Mouse (Mus musculus) kidney, postnatal 0 days (tissue): ENCODE data around the gene Tgm5. TPM values are rescaled to one million over a fixed set of nuclear protein-coding genes. Genes with fewer than 3 reads are reported as not detected.

Experiments
- ATAC-seq: fragments of 200-750 bp; cut with Nextera tagmentation; replicated peaks from 2 replicates; pipeline ENCODE4 v1.8.0; 2017; ENCODE audit warnings: low read depth, moderate number of reproducible peaks, moderate TSS enrichment, moderate library complexity; ENCODE audit not compliant: low FRiP score
- DNase-seq: peaks from one replicate; pipeline ENCODE4 v3.0.0-alpha.2; 2016; ENCODE audit warnings: low spot score
- H3K27ac ChIP-seq: fragments of 300-500 bp; sonication (generic); 2 replicates; pipeline ENCODE4 v1.5.1; 2014; ENCODE audit warnings: mild to moderate bottlenecking
- H3K27me3 ChIP-seq: fragments of 300-500 bp; sonication (generic); 2 replicates; pipeline ENCODE4 v1.6.1; 2014; ENCODE audit warnings: low read length, mixed read lengths; ENCODE audit not compliant: insufficient read depth
- H3K36me3 ChIP-seq: fragments of 300-500 bp; sonication (generic); 2 replicates; pipeline ENCODE4 v1.6.1; 2014; ENCODE audit warnings: low read length, mixed read lengths; ENCODE audit not compliant: insufficient read depth
- H3K4me1 ChIP-seq: fragments of 300-500 bp; sonication (generic); replicated peaks from 2 replicates; pipeline ENCODE4 v1.6.1; 2014; ENCODE audit warnings: antibody characterized with exemption, low read length, mixed read lengths; ENCODE audit not compliant: insufficient read depth
- H3K4me2 ChIP-seq: fragments of 300-500 bp; sonication (generic); 2 replicates; pipeline ENCODE4 v1.6.1; 2014; ENCODE audit warnings: mild to moderate bottlenecking, low read length, moderate library complexity, mixed read lengths
- H3K4me3 ChIP-seq: fragments of 300-500 bp; sonication (generic); replicated peaks from 2 replicates; pipeline ENCODE4 v1.5.1; 2014; ENCODE audit warnings: low read depth, low read length
- H3K9ac ChIP-seq: fragments of 300-500 bp; sonication (generic); 2 replicates; pipeline ENCODE4 v1.6.1; 2014; ENCODE audit warnings: low read depth, low read length
- H3K9me3 ChIP-seq: fragments of 300-500 bp; sonication (generic); replicated peaks from 2 replicates; pipeline ENCODE4 v1.6.1; 2016; ENCODE audit warnings: low read length, inconsistent platforms, mixed read lengths
- CTCF ChIP-seq: IDR thresholded peaks from 2 replicates; pipeline ENCODE4 v1.5.1; 2016; ENCODE audit warnings: antibody characterized with exemption, low read depth, mild to moderate bottlenecking, moderate library complexity
- WGBS: fragments of 180-500 bp; shearing (Covaris S2); extraction: QIAGEN DNeasy Blood & Tissue Kit; methylation state at CpG from one replicate; pipeline ENCODE4 v1.1.7; 2014; 5-methylcytosine and 5-hydroxymethylcytosine counted together
- polyA plus RNA-seq: library from polyadenylated mRNA; unstranded; fragments of >200 nt; fragmentation: Nextera tagmentation; extraction: Ambion mirVana; gene quantifications from 2 replicates; pipeline ENCODE4 v1.2.1, GENCODE M21; 2015

Gene Tgm5
- polyA plus RNA-seq, 1 experiment from 2014 or later = 0.76 TPM

GRCm38 (mm10) chr2:121074747-121075146, 10.9 kb downstream of the Tgm5 start:
- no peak overlapping the region for H3K4me3 ChIP-seq
- H3K27me3 ChIP-seq = no peaks in the 10 kb centered on the region
- H3K27ac ChIP-seq = no peak overlapping the region
- 79% methylated on average over 7 of the region's 7 CpGs for WGBS
- TF ChIP-seq CTCF = no peak
- no peak overlapping the region for H3K9ac ChIP-seq
- H3K36me3 ChIP-seq = no peaks in the 10 kb centered on the region
- ATAC-seq (no peak), DNase-seq (no peak)
- no peak overlapping the region for H3K4me2 ChIP-seq
- no peaks in the 10 kb centered on the region; the same call in 1 of the 2 replicates for H3K9me3 ChIP-seq
- H3K4me1 ChIP-seq = no peaks in the 10 kb centered on the region

- no peaks in the 10 kb centered on the region for H3K27me3 ChIP-seq
- no peaks in the 10 kb centered on the region; the same call in 1 of the 2 replicates for H3K9me3 ChIP-seq
- 86% methylated on average over 6 of the region's 6 CpGs for WGBS
- DNase-seq (no peak), ATAC-seq (no peak)
- H3K27ac ChIP-seq = no peak overlapping the region
- H3K36me3 ChIP-seq = no peaks in the 10 kb centered on the region
- TF ChIP-seq CTCF = no peak
- no peaks in the 10 kb centered on the region for H3K4me1 ChIP-seq
- no peak overlapping the region for H3K9ac ChIP-seq
- no peak overlapping the region for H3K4me3 ChIP-seq
- H3K4me2 ChIP-seq = no peak overlapping the region
Measured at GRCm38 (mm10) chr2:121071871-121072270, 13.8 kb downstream of the Tgm5 start.

GRCm38 (mm10) chr2:121069506-121069905, 16.1 kb downstream of the Tgm5 start:
- H3K4me1 ChIP-seq = no peaks in the 10 kb centered on the region
- no peak for ATAC-seq
- no peak overlapping the region for H3K27ac ChIP-seq
- H3K4me2 ChIP-seq = no peak overlapping the region
- no peak overlapping the region for H3K9ac ChIP-seq
- H3K9me3 ChIP-seq = no peaks in the 10 kb centered on the region
- no peak for DNase-seq
- WGBS = 64% methylated on average over 6 of the region's 6 CpGs
- H3K27me3 ChIP-seq = no peaks in the 10 kb centered on the region
- H3K4me3 ChIP-seq = no peak overlapping the region
- no peak for TF ChIP-seq CTCF
- no peaks in the 10 kb centered on the region for H3K36me3 ChIP-seq

GRCm38 (mm10) chr2:121067116-121067515, 18.5 kb downstream of the Tgm5 start:
- DNase-seq = no peak
- no peak for ATAC-seq
- Histone ChIP-seq H3K4me3 (no peak overlapping the region), H3K27me3 (no peaks in the 10 kb centered on the region), H3K36me3 (no peaks in the 10 kb centered on the region), H3K4me2 (no peak overlapping the region), H3K4me1 (no peaks in the 10 kb centered on the region), H3K27ac (no peak overlapping the region), H3K9ac (no peak overlapping the region), H3K9me3 (no peaks in the 10 kb centered on the region)
- no peak for TF ChIP-seq CTCF
- 73% methylated on average over 4 of the region's 4 CpGs for WGBS

- Histone ChIP-seq H3K27me3 (no peaks in the 10 kb centered on the region), H3K27ac (no peak overlapping the region), H3K9ac (no peak overlapping the region), H3K36me3 (no peaks in the 10 kb centered on the region), H3K4me1 (no peaks in the 10 kb centered on the region), H3K9me3 (no peaks in the 10 kb centered on the region), H3K4me2 (no peak overlapping the region), H3K4me3 (no peak overlapping the region)
- WGBS = 36% methylated on average over 2 of the region's 2 CpGs
- peak; percentile 69 for DNase-seq
- no peak for TF ChIP-seq CTCF
- ATAC-seq = no peak
Measured at GRCm38 (mm10) chr2:121061315-121061714, 24.3 kb downstream of the Tgm5 start.

GRCm38 (mm10) chr2:121057997-121058396, 27.6 kb downstream of the Tgm5 start:
- no peak overlapping the region for H3K9ac ChIP-seq
- H3K9me3 ChIP-seq = no peaks in the 10 kb centered on the region
- ATAC-seq (no peak), DNase-seq (no peak)
- H3K36me3 ChIP-seq = no peaks in the 10 kb centered on the region
- H3K27me3 ChIP-seq = no peaks in the 10 kb centered on the region
- no peaks in the 10 kb centered on the region for H3K4me1 ChIP-seq
- no peak overlapping the region for H3K27ac ChIP-seq
- no peak for TF ChIP-seq CTCF
- H3K4me2 ChIP-seq = no peak overlapping the region
- WGBS = 62% methylated on average over 6 of the region's 6 CpGs
- no peak overlapping the region for H3K4me3 ChIP-seq

GRCm38 (mm10) chr2:121055915-121056314, 29.7 kb downstream of the Tgm5 start:
- no peak for TF ChIP-seq CTCF
- H3K9ac ChIP-seq = no peak overlapping the region
- H3K27me3 ChIP-seq = no peaks in the 10 kb centered on the region
- no peak for ATAC-seq
- H3K4me1 ChIP-seq = no peaks in the 10 kb centered on the region
- WGBS = 89% methylated on average over 6 of the region's 6 CpGs
- no peaks in the 10 kb centered on the region for H3K9me3 ChIP-seq
- DNase-seq = no peak
- no peak overlapping the region for H3K27ac ChIP-seq
- no peak overlapping the region for H3K4me3 ChIP-seq
- no peaks in the 10 kb centered on the region for H3K36me3 ChIP-seq
- H3K4me2 ChIP-seq = no peak overlapping the region
